Comparison of ENCODE assay signal across 9 mouse cellular contexts in the genomic region with DNA sequence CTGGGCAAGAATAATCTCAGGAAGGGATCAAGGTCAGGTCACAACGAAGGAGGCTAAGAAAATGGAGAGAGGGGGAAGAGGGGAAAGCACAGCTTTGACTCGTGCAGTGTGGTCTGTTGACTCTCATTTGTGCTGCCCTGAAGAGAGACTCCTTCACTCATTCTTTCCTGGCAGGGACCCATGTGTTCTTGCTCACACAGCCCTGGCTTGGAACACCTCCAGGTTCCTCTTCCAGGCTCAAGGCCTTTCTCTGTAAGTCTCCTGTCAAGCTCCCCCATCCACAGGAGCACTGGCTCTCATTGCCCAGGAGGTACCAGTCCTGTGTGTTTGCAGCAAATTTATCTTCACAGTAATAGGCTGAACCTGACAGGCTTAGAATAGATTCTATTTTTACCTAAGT. TPM values are rescaled to one million over a fixed set of nuclear protein-coding genes. Genes with fewer than 3 reads are reported as not detected.
DNase-seq lines count a peak whose midpoint lies in the region; ATAC-seq and TF ChIP-seq lines count a peak whose summit lies in the region.
"Had no signal": no experiment of that assay in that cellular context is flagged by ENCODE, and none has a peak within 500 bp of the region (broad histone marks: within the 10 kb centered on the region; RNA-seq: fewer than 3 reads in every experiment).

No protein-coding gene starts in this region.

- no peak for TF ChIP-seq RAD21 in MEL (IDR thresholded peaks at IDR 0.05; ENCODE audit: low read depth, low read length)

- in situ Hi-C loops in Patski (cut with MboI; ENCODE audit: low pct_unique_long_range_greater_than_20kb), result no loop called here

- CTCF ChIA-PET in Patski (lab: Charles Lee), result interaction anchor here (1.2 kb wide), 1 partner anchor 36 kb away, joined by 3 read pairs; no protein-coding TSS in a partner anchor

- H3K4me1 ChIP-seq in MEL (ENCODE audit: control insufficient read depth in 1 of 2, insufficient read depth in 2 of 2, low read length in 2 of 2), result no peaks in the 10 kb centered on the region
- no peaks in the 10 kb centered on the region for H3K4me1 ChIP-seq in intestine, embryonic 16.5 days (ENCODE audit: control insufficient read depth, insufficient read depth, low read length)
- H3K4me1 ChIP-seq: liver, embryonic 13.5 days had no signal

- H3K9me3 ChIP-seq in MEL (replicated peaks; ENCODE audit: insufficient read depth, low read length), result no peaks in the 10 kb centered on the region
- H3K9me3 ChIP-seq in intestine, embryonic 16.5 days (ENCODE audit: control insufficient read depth, low read length), result no peaks in the 10 kb centered on the region
- H3K9me3 ChIP-seq: liver, embryonic 13.5 days had no signal

- TF ChIP-seq EP300 in MEL (IDR thresholded peaks at IDR 0.05; ENCODE audit: low read depth in 1 of 2, low read length in 2 of 2), result no peak

- 17% methylated on average over 2 of the region's 2 CpGs for WGBS in intestine, embryonic 16.5 days

- peak; percentile 32 for DNase-seq in MEL (ENCODE audit: low read depth, low spot score)
- peak; percentile 35 for DNase-seq in Patski (ENCODE audit: low read depth, low spot score)
- peak; percentile 60 for DNase-seq in fibroblast of lung, adult 2 months (ENCODE audit: low read depth)
- DNase-seq in thymus, postnatal 10 days (ENCODE audit: low spot score in 2 of 2), result no peak
- no peak for DNase-seq in layer of hippocampus, postnatal 25 days (ENCODE audit: extremely low spot score in 1 of 2, low spot score in 1 of 2)
- no peak for DNase-seq in embryo, embryonic 9.5 days (ENCODE audit: extremely low spot score)
- DNase-seq: liver, embryonic 13.5 days had no signal

- H3K27me3 ChIP-seq in MEL (ENCODE audit: control insufficient read depth in 1 of 2, insufficient read depth in 2 of 2, low read length in 2 of 2) (no peaks in the 10 kb centered on the region; a peak in 1 of 4 replicates), Patski (no peaks in the 10 kb centered on the region)
- no peaks in the 10 kb centered on the region for H3K27me3 ChIP-seq in intestine, embryonic 16.5 days (replicated peaks; ENCODE audit: control insufficient read depth, insufficient read depth, low read length)
- H3K27me3 ChIP-seq: liver, embryonic 13.5 days had no signal

- POLR2A ChIA-PET in Patski (lab: Charles Lee), result no interaction called here

- TF ChIP-seq CTCF in MEL (IDR thresholded peaks at IDR 0.05 in 2 of 3, conservative IDR thresholded peaks at IDR 0.05 in 1 of 3; ENCODE audit: control insufficient read depth in 1 of 3, insufficient read depth in 1 of 3, low read depth in 2 of 3, low read length in 3 of 3, poor library complexity in 1 of 3, severe bottlenecking in 1 of 3), result no peak
- no peak for TF ChIP-seq CTCF in Patski (IDR thresholded peaks at IDR 0.05)

- no peak overlapping the region for H3K27ac ChIP-seq in MEL (ENCODE audit: control insufficient read depth, low read depth, low read length)
- H3K27ac ChIP-seq in intestine, embryonic 16.5 days (ENCODE audit: low read length), result no peak overlapping the region
- H3K27ac ChIP-seq: liver, embryonic 13.5 days had no signal

- H3K9ac ChIP-seq in MEL (ENCODE audit: control insufficient read depth, low read depth, low read length, poor library complexity, severe bottlenecking), result no peak overlapping the region
- no peak overlapping the region for H3K9ac ChIP-seq in intestine, embryonic 16.5 days (ENCODE audit: low read depth, low read length)
- H3K9ac ChIP-seq: liver, embryonic 13.5 days had no signal

- no peaks in the 10 kb centered on the region for H3K79me2 ChIP-seq in MEL (ENCODE audit: control insufficient read depth, insufficient read depth, low read length, poor library complexity)

- ATAC-seq in Patski, result peak; percentile 26
- peak; percentile 70 for ATAC-seq in intestine, embryonic 16.5 days
- ATAC-seq in erythroblast, adult 5-6 weeks (replicated peaks; ENCODE audit: low FRiP score, poor library complexity, severe bottlenecking), result no peak

- no peak overlapping the region for H3K4me2 ChIP-seq in intestine, embryonic 16.5 days (ENCODE audit: low read depth, low read length)
- H3K4me2 ChIP-seq: liver, embryonic 13.5 days had no signal

- H3K4me3 ChIP-seq in MEL (ENCODE audit: control insufficient read depth in 1 of 2, insufficient read depth in 1 of 2, low read depth in 2 of 2, low read length in 2 of 2), result no peak overlapping the region
- H3K4me3 ChIP-seq in intestine, embryonic 16.5 days (ENCODE audit: low read length), result no peak overlapping the region
- H3K4me3 ChIP-seq: liver, embryonic 13.5 days had no signal

- H3K36me3 ChIP-seq in MEL (ENCODE audit: control insufficient read depth in 1 of 2, insufficient read depth in 2 of 2, low read length in 2 of 2), result no peaks in the 10 kb centered on the region
- no peaks in the 10 kb centered on the region for H3K36me3 ChIP-seq in intestine, embryonic 16.5 days (ENCODE audit: control insufficient read depth, insufficient read depth, low read length)
- H3K36me3 ChIP-seq: liver, embryonic 13.5 days had no signal

- TF ChIP-seq POLR2A in MEL (IDR thresholded peaks at IDR 0.05; ENCODE audit: control insufficient read depth in 1 of 2, insufficient read depth in 1 of 2, low read depth in 1 of 2, low read length in 2 of 2, poor library complexity in 1 of 2), result no peak

TF ChIP-seq in MEL, 35 proteins besides CTCF, POLR2A, EP300 and RAD21:
- TF ChIP-seq ELF1 (IDR thresholded peaks at IDR 0.05; ENCODE audit: low read depth, low read length) (no peak), MEF2A (IDR thresholded peaks at IDR 0.05; ENCODE audit: extremely low read depth, insufficient replicate concordance, low read depth, low read length, poor library complexity, severe bottlenecking) (no peak), ETS1 (IDR thresholded peaks at IDR 0.05; ENCODE audit: low read depth, low read length) (no peak), BHLHE40 (IDR thresholded peaks at IDR 0.05; ENCODE audit: borderline replicate concordance, low read depth, low read length) (no peak), POLR2AphosphoS2 (IDR thresholded peaks at IDR 0.05; ENCODE audit: low read length) (no peak), MAFK (IDR thresholded peaks at IDR 0.05; ENCODE audit: borderline replicate concordance, low read depth, low read length) (no peak), MXI1 (IDR thresholded peaks at IDR 0.05; ENCODE audit: low read depth, low read length) (no peak), ZC3H11A (IDR thresholded peaks at IDR 0.05; ENCODE audit: low read depth, low read length) (no peak), MYC (IDR thresholded peaks at IDR 0.05; ENCODE audit: low read depth, low read length) (no peak), TAL1 (IDR thresholded peaks at IDR 0.05; ENCODE audit: low read length) (no peak), ZNF384 (IDR thresholded peaks at IDR 0.05; ENCODE audit: low read depth, low read length) (no peak), GABPA (IDR thresholded peaks at IDR 0.05; ENCODE audit: low read depth, low read length) (no peak), GATA1 (IDR thresholded peaks at IDR 0.05; ENCODE audit: low read depth, low read length) (no peak), HCFC1 (IDR thresholded peaks at IDR 0.05; ENCODE audit: low read depth, low read length) (no peak), USF2 (IDR thresholded peaks at IDR 0.05; ENCODE audit: borderline replicate concordance in 1 of 2, insufficient read depth in 1 of 2, low read depth in 1 of 2, low read length in 2 of 2) (no peak)

RNA-seq across cellular contexts. Expression of gene Neb, which starts 7.2 kb away (rescaled TPM):
- 0.12 and 0.39 TPM in 2 replicates for total RNA-seq in MEL (2012; rRNA removed)
- polyA plus RNA-seq in MEL (2012; ENCODE audit: insufficient read depth in 1 of 2, insufficient read length in 2 of 2, low read depth in 1 of 2, low replicate concordance in 2 of 2, missing spikeins in 1 of 2), result under 1 TPM in 1 of 2 experiments, not detected in 1; 0.70 TPM
- polyA plus RNA-seq in Patski (2021), result 0.09 TPM
- polyA plus RNA-seq in intestine, embryonic 16.5 days (2015; fragmentation: Nextera tagmentation; extraction: Ambion mirVana), result 0.40 and 0.77 TPM in 2 replicates
- 1 to 10 TPM; 1.2 to 1.4 TPM for total RNA-seq in layer of hippocampus, postnatal 25 days (2021)
- total RNA-seq in erythroblast, adult 5-6 weeks (2015; ENCODE audit: low replicate concordance), result not detected in 2 replicates
- not detected in 2 replicates for total RNA-seq in erythroblast, adult 5-6 weeks (2017; ENCODE audit: low replicate concordance)

RNA-seq across cellular contexts. Expression of gene Arl5a, which starts 53.6 kb away (rescaled TPM):
- total RNA-seq in MEL (2012; rRNA removed), result 12.7 and 14.7 TPM in 2 replicates
- 10 to 100 TPM; 14.4 to 36.8 TPM for polyA plus RNA-seq in MEL (2012; ENCODE audit: insufficient read depth in 1 of 2, insufficient read length in 2 of 2, low read depth in 1 of 2, low replicate concordance in 2 of 2, missing spikeins in 1 of 2)
- 35.1 TPM for polyA plus RNA-seq in Patski (2021)
- 10.8 and 26.1 TPM in 2 replicates for polyA plus RNA-seq in intestine, embryonic 16.5 days (2015; fragmentation: Nextera tagmentation; extraction: Ambion mirVana)
- total RNA-seq in layer of hippocampus, postnatal 25 days (2021), result 10 to 100 TPM; 57.8 to 63.1 TPM
- 9.6 and 11.1 TPM in 2 replicates for total RNA-seq in erythroblast, adult 5-6 weeks (2015; ENCODE audit: low replicate concordance)
- 7.1 and 12.8 TPM in 2 replicates for total RNA-seq in erythroblast, adult 5-6 weeks (2017; ENCODE audit: low replicate concordance)

Comparison
In these comparisons a context has a peak if more than half of its experiments do, and no peak if none do; other contexts are left out.
1. DNase-seq: peak in MEL (single experiment), Patski (single experiment) and fibroblast of lung, adult 2 months (single experiment); none in thymus, postnatal 10 days (0 of 2), layer of hippocampus, postnatal 25 days (0 of 2) and embryo, embryonic 9.5 days (single experiment).